Mouse (Mus musculus): ENCODE data around the gene Atp1a3.

DNA sequence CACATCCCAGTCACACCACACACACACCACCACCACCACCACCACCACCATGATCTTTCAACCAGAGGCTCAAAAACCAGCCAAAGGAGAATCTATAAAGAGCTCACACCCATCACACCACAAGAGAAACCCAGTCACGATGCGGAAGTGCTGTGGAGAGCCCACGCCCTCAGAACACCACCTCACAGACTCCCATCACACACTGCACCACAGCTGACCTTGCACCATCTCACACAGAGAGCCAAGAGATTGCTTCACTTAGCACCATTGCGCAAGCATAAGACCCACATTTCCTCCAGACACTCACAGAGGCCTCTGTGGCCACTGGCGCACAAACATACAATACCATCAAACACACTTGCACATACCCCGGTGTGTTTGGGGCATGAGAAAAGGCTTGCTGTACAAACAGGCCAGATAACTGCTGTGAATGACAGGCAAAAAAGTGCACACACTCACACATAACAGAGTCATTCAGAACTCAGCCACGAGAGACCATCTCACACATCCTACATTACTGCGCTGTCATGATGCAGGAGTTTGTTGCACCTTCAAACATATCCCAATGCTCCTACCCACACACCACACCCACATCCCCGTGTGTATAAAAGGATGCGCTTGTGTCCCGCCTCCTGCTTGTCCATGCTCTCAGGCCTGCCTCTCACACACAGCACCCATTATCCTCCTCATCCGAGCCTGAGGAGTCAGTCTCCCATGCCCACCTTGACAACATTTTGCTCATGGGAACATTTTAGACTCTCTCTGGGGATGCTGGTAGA lies 1.0 kb upstream of the Atp1a3 start:
- TF ChIP-seq CTCF (conservative IDR thresholded peaks at IDR 0.05; ENCODE audit: low read length): no peak
- TF ChIP-seq POU5F1 (IDR thresholded peaks at IDR 0.05; ENCODE audit: borderline replicate concordance, low read length): no peak
